Mouse (Mus musculus): Measurements from ENCODE around the gene Ifitm6.

- no peak for TF ChIP-seq CTCF (IDR thresholded peaks at IDR 0.05; ENCODE audit: borderline replicate concordance, control insufficient read depth, extremely low read depth, insufficient read depth, low read length, poor library complexity)
- no peak for TF ChIP-seq POLR2A (IDR thresholded peaks at IDR 0.05; ENCODE audit: control insufficient read depth, extremely low read depth, insufficient read depth, low read length, poor library complexity)
Observed at GRCm38 (mm10) chr7:141006446-141006845, 11.3 kb downstream of the Ifitm6 start.
